Mouse (Mus musculus): ENCODE results near the gene Vipas39.

DNA sequence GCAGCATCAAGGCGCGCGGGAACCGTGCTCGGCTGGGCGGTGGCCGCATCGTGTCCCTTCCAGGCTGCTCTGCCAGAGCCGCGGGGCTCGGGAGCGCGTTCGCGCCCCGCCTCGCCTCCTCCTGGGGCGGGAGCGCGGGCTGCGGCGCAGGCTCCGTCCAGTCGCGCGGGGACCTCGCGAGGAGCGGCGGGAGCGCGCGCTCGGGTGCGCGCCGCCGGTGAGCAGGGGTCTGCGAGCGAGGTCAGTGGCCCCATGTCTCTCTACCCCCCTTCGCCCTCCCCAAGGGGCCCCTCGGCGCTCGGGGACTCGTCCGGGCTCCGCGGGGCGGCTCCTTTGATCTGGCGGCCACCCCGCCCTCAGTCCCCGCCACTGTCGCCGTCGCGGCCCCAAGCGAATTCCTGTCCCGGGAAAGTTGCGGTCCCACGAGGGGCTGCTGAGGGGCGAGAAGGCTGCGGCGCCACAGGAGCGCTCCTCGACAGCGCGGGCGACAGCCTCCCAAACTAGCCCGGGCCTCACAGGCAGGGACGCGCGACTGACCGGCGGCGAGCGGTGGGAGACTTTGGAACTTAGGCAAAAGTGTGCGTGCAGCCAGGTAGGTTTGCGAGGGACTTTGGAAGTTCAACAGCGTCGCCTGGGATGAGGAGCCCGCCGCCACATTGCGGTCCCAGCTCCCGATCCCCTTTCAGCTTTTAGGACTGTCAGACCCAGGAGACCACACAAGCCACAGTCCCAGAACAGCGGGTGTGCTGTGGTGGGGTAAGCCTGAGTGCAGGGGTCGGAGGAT is 33.8 kb upstream of the Vipas39 start, which contains the start of gene Ism2:
- TF ChIP-seq POLR2A (IDR thresholded peaks at IDR 0.05; ENCODE audit: borderline replicate concordance, insufficient read depth, low read length), result no peak
- TF ChIP-seq CTCF (IDR thresholded peaks at IDR 0.05; ENCODE audit: borderline replicate concordance, insufficient read depth, low read depth, low read length), result no peak
